Mouse (Mus musculus) C2C12 (cell line): ENCODE measurements around the gene Mettl3. TPM values are rescaled to one million over a fixed set of nuclear protein-coding genes. Genes with fewer than 3 reads are reported as not detected.

Experiments used
- H3K27me3 ChIP-seq: one replicate; pipeline ENCODE4 v1.6.1; 2011; ENCODE audit not compliant: control insufficient read depth, insufficient read depth, insufficient read length
- H3K36me3 ChIP-seq: one replicate; pipeline ENCODE4 v1.6.1; 2011; ENCODE audit not compliant: control insufficient read depth, insufficient read depth
- H3K4me3 ChIP-seq: one replicate; pipeline ENCODE4 v1.5.1; 2011; ENCODE audit warnings: mild to moderate bottlenecking, control low read depth; ENCODE audit not compliant: poor library complexity, insufficient read depth, severe bottlenecking
- H3K79me2 ChIP-seq: one replicate; pipeline ENCODE4 v1.6.1; 2011; ENCODE audit not compliant: control insufficient read depth, insufficient read depth
- H3K79me3 ChIP-seq: one replicate; pipeline ENCODE4 v1.6.1; 2011; ENCODE audit warnings: low read depth, control low read depth
- H3ac ChIP-seq: one replicate; pipeline ENCODE3; 2011; ENCODE audit warnings: low read depth; ENCODE audit not compliant: control insufficient read depth, insufficient read length
- CEBPB ChIP-seq: IDR thresholded peaks from one replicate; pipeline ENCODE4 v1.6.1; 2011; ENCODE audit warnings: low read depth, mild to moderate bottlenecking, control low read depth, moderate library complexity
- CTCF ChIP-seq: IDR thresholded peaks from one replicate; pipeline ENCODE4 v1.5.1; 2011; ENCODE audit not compliant: control insufficient read depth, insufficient read depth, insufficient read length
- FOSL1 ChIP-seq: IDR thresholded peaks from one replicate; pipeline ENCODE4 v1.8.0; 2011; ENCODE audit warnings: mild to moderate bottlenecking, low read length; ENCODE audit not compliant: poor library complexity, insufficient read depth, severe bottlenecking
- MAX ChIP-seq: IDR thresholded peaks from one replicate; pipeline ENCODE4 v1.6.1; 2011; ENCODE audit warnings: mild to moderate bottlenecking, control low read depth
- MYOD1 ChIP-seq: IDR thresholded peaks from one replicate; pipeline ENCODE4 v1.6.1; 2011; ENCODE audit warnings: low read depth; ENCODE audit not compliant: control insufficient read depth, insufficient read length
- MYOG ChIP-seq: IDR thresholded peaks from one replicate; pipeline ENCODE4 v1.6.1; 2011; ENCODE audit not compliant: control insufficient read depth, insufficient read length; ENCODE audit errors: extremely low read depth
- USF1 ChIP-seq: IDR thresholded peaks from one replicate; pipeline ENCODE4 v1.6.1; 2011; ENCODE audit warnings: low read depth, mild to moderate bottlenecking, control low read depth, moderate library complexity
- polyA plus RNA-seq: library from polyadenylated mRNA; unstranded; fragments of >200 nt; fragmentation: generic; extraction: Trizol; gene quantifications from one replicate; pipeline ENCODE4 v1.2.1, GENCODE M21; 2012; ENCODE audit warnings: missing spikeins

The Mettl3 gene
- polyA plus RNA-seq, 1 experiment = 33.3 TPM

- no peaks in the 10 kb centered on the region for H3K79me2 ChIP-seq
- TF ChIP-seq CTCF (no peak), MYOG (no peak), MAX (no peak), MYOD1 (no peak), CEBPB (no peak)
- H3K4me3 ChIP-seq = no peak within 1 kb of the TSS
- peaks cover 26% of the 10 kb centered on the region for H3K27me3 ChIP-seq
- H3ac ChIP-seq = no peak within 1 kb of the TSS
- no peaks in the 10 kb centered on the region for H3K36me3 ChIP-seq
- no peaks in the 10 kb centered on the region for H3K79me3 ChIP-seq
Measured at GRCm38 (mm10) chr14:52327910-52328812, 23.2 kb upstream of the Mettl3 start, which contains the start of gene Sall2. Gene Sall2 (minus strand): TSS chr14:52328762.

GRCm38 (mm10) chr14:52327375-52327901 lies 22.5 kb upstream of the Mettl3 start:
- Histone ChIP-seq H3K27me3 (peaks cover 26% of the 10 kb centered on the region), H3K4me3 (no peak overlapping the region), H3K79me2 (no peaks in the 10 kb centered on the region), H3K36me3 (no peaks in the 10 kb centered on the region), H3ac (no peak overlapping the region), H3K79me3 (no peaks in the 10 kb centered on the region)
- TF ChIP-seq FOSL1 (no peak), CTCF (no peak)

- H3K4me3 ChIP-seq = no peak overlapping the region
- H3K79me2 ChIP-seq = no peaks in the 10 kb centered on the region
- TF ChIP-seq CTCF (no peak), MYOD1 (no peak), USF1 (no peak)
- no peaks in the 10 kb centered on the region for H3K36me3 ChIP-seq
- peaks cover 19% of the 10 kb centered on the region for H3K27me3 ChIP-seq
- no peak overlapping the region for H3ac ChIP-seq
- no peaks in the 10 kb centered on the region for H3K79me3 ChIP-seq
Measured at GRCm38 (mm10) chr14:52325890-52326289, 21.0 kb upstream of the Mettl3 start.

GRCm38 (mm10) chr14:52319361-52319760 lies 14.4 kb upstream of the Mettl3 start:
- H3K27me3 ChIP-seq = peaks cover 7% of the 10 kb centered on the region
- no peak overlapping the region for H3K4me3 ChIP-seq
- no peaks in the 10 kb centered on the region for H3K79me3 ChIP-seq
- H3K79me2 ChIP-seq = peaks cover 9% of the 10 kb centered on the region
- no peak overlapping the region for H3ac ChIP-seq
- no peaks in the 10 kb centered on the region for H3K36me3 ChIP-seq
- TF ChIP-seq MYOD1 (no peak), MAX (no peak), CEBPB (no peak), FOSL1 (no peak), MYOG (no peak), USF1 (no peak), CTCF (no peak)

- Histone ChIP-seq H3K79me3 (no peaks in the 10 kb centered on the region), H3K36me3 (peaks cover 6% of the 10 kb centered on the region), H3K4me3 (peak overlapping the region; percentile 43), H3K79me2 (peaks cover 9% of the 10 kb centered on the region), H3ac (no peak overlapping the region), H3K27me3 (no peaks in the 10 kb centered on the region)
- TF ChIP-seq CEBPB (no peak), MYOG (no peak), MAX (no peak), USF1 (no peak), MYOD1 (no peak), CTCF (no peak), FOSL1 (no peak)
Measured at GRCm38 (mm10) chr14:52316441-52317225, 11.7 kb upstream of the Mettl3 start.
